Mouse (Mus musculus) megakaryocyte, embryonic 14.5 days (primary cell): ENCODE results near the gene Mroh3.

Experiments used
- FLI1 ChIP-seq: IDR thresholded peaks from 2 replicates; pipeline ENCODE4 v1.6.1; 2012; ENCODE audit warnings: low read length, inconsistent platforms, mixed read lengths
- GATA1 ChIP-seq: IDR thresholded peaks from 3 replicates; pipeline ENCODE4 v1.6.1; 2012; ENCODE audit warnings: mixed read lengths, low read length, inconsistent platforms, borderline replicate concordance

GRCm38 (mm10) chr1:136227870-136228269 is 15.2 kb upstream of the Mroh3 start:
- TF ChIP-seq GATA1 (no peak), FLI1 (no peak)
